Mouse (Mus musculus) cerebral cortex, adult 2 months (tissue): Measurements from ENCODE around the gene Usp5.

Source experiments
- WGBS: fragments of 180-500 bp; shearing (Covaris S2); methylation state at CpG from one replicate; pipeline ENCODE4 v1.1.7; 2018; 5-methylcytosine and 5-hydroxymethylcytosine counted together

Gene Usp5

GRCm38 (mm10) chr6:124840241-124841167 lies 11.2 kb upstream of the Usp5 start, which contains the start of gene Gnb3:
Gnb3 (minus strand) TSS chr6:124840275.
- WGBS, result 51% methylated on average over 15 of the region's 15 CpGs

GRCm38 (mm10) chr6:124839805-124840204 lies 10.5 kb upstream of the Usp5 start:
- WGBS, result 34% methylated on average over 8 of the region's 8 CpGs

GRCm38 (mm10) chr6:124836411-124836810 lies 7.1 kb upstream of the Usp5 start:
- WGBS, result 64% methylated on average over 7 of the region's 7 CpGs

GRCm38 (mm10) chr6:124835531-124835930 lies 6.2 kb upstream of the Usp5 start:
- 81% methylated on average over 10 of the region's 10 CpGs for WGBS

GRCm38 (mm10) chr6:124834512-124835081 lies 5.3 kb upstream of the Usp5 start:
- WGBS, result 88% methylated on average over 6 of the region's 6 CpGs

- 90% methylated on average over 8 of the region's 8 CpGs for WGBS
These were observed 2.4 kb upstream of the Usp5 start for GRCm38 (mm10) chr6:124831649-124832048.

- 97% methylated on average over 4 of the region's 4 CpGs for WGBS
These were observed 1.9 kb upstream of the Usp5 start for GRCm38 (mm10) chr6:124831199-124831598.

- WGBS, result under 1% methylated on average over 38 of the region's 38 CpGs
These were observed 766 bp upstream of the Usp5 start for GRCm38 (mm10) chr6:124829799-124830700.

GRCm38 (mm10) chr6:124828101-124828592 lies 1.1 kb downstream of the Usp5 start:
- WGBS, result 16% methylated on average over 10 of the region's 10 CpGs

GRCm38 (mm10) chr6:124822049-124822448 lies 7.2 kb downstream of the Usp5 start:
- 94% methylated on average over 4 of the region's 4 CpGs for WGBS

GRCm38 (mm10) chr6:124820891-124821290 lies 8.4 kb downstream of the Usp5 start:
- WGBS, result 94% methylated on average over 5 of the region's 5 CpGs

- 51% methylated on average over 8 of the region's 8 CpGs for WGBS
These were observed 11.3 kb downstream of the Usp5 start for GRCm38 (mm10) chr6:124817971-124818370.

GRCm38 (mm10) chr6:124817563-124817962 lies 11.7 kb downstream of the Usp5 start:
- WGBS, result 81% methylated on average over 8 of the region's 8 CpGs

GRCm38 (mm10) chr6:124817125-124817524 lies 12.2 kb downstream of the Usp5 start:
- 95% methylated on average over 11 of the region's 11 CpGs for WGBS

- WGBS, result 92% methylated on average over 4 of the region's 4 CpGs
These were observed 12.7 kb downstream of the Usp5 start for GRCm38 (mm10) chr6:124816611-124817010.

GRCm38 (mm10) chr6:124814858-124815774 lies 14.2 kb downstream of the Usp5 start:
- 66% methylated on average over 9 of the region's 9 CpGs for WGBS

- 26% methylated on average over 8 of the region's 8 CpGs for WGBS
These were observed 14.8 kb downstream of the Usp5 start for GRCm38 (mm10) chr6:124814448-124814847.

GRCm38 (mm10) chr6:124813933-124814332 lies 15.4 kb downstream of the Usp5 start, which contains the start of gene Tpi1:
Tpi1 (minus strand) TSS chr6:124814296.
- under 1% methylated on average over 22 of the region's 22 CpGs for WGBS

GRCm38 (mm10) chr6:124813496-124813895 lies 15.8 kb downstream of the Usp5 start:
- WGBS, result under 1% methylated on average over 18 of the region's 18 CpGs

- WGBS, result 17% methylated on average over 9 of the region's 9 CpGs
These were observed 16.4 kb downstream of the Usp5 start for GRCm38 (mm10) chr6:124812848-124813247.
